Mouse (Mus musculus) hematopoietic stem cell, adult 5-6 weeks (primary cell): ENCODE measurements around the gene Hspd1. TPM values are rescaled to one million over a fixed set of nuclear protein-coding genes. Genes with fewer than 3 reads are reported as not detected.
A peak's percentile ranks its signal among the peaks of the same experiment; 100 is the strongest.
"Not testable (repeated sequence)": the region's sequence is repeated elsewhere in the genome, so short reads cannot be mapped to it uniquely, and the experiment has no call there.

Source experiments
- ATAC-seq, 2 experiments: fragments of 125-278 bp in 1 of 2; replicated peaks in 1 of 2; 2 replicates each; pipeline ENCODE4 v1.8.0; 2016 to 2017; ENCODE audit warnings: inconsistent platforms in 2 of 2, mild to moderate bottlenecking in 2 of 2, moderate number of reproducible peaks in 2 of 2, low read depth in 1 of 2, moderate TSS enrichment in 1 of 2; ENCODE audit not compliant: low FRiP score in 2 of 2, poor library complexity in 2 of 2, severe bottlenecking in 2 of 2, insufficient read depth in 1 of 2, low TSS enrichment in 1 of 2
- total RNA-seq: library from RNA; stranded (forward); fragments of 172-1452, 232-1000 nt; gene quantifications from 2 replicates; pipeline ENCODE4 v1.2.3, GENCODE M21; 2017

The Hspd1 gene
- total RNA-seq, 1 experiment from 2014 or later = 520 TPM

- ATAC-seq = no peak
Observed at GRCm38 (mm10) chr1:55092056-55092455, 4.0 kb upstream of the Hspd1 start.

GRCm38 (mm10) chr1:55089498-55090064 is 1.5 kb upstream of the Hspd1 start:
- ATAC-seq = no peak

DNA sequence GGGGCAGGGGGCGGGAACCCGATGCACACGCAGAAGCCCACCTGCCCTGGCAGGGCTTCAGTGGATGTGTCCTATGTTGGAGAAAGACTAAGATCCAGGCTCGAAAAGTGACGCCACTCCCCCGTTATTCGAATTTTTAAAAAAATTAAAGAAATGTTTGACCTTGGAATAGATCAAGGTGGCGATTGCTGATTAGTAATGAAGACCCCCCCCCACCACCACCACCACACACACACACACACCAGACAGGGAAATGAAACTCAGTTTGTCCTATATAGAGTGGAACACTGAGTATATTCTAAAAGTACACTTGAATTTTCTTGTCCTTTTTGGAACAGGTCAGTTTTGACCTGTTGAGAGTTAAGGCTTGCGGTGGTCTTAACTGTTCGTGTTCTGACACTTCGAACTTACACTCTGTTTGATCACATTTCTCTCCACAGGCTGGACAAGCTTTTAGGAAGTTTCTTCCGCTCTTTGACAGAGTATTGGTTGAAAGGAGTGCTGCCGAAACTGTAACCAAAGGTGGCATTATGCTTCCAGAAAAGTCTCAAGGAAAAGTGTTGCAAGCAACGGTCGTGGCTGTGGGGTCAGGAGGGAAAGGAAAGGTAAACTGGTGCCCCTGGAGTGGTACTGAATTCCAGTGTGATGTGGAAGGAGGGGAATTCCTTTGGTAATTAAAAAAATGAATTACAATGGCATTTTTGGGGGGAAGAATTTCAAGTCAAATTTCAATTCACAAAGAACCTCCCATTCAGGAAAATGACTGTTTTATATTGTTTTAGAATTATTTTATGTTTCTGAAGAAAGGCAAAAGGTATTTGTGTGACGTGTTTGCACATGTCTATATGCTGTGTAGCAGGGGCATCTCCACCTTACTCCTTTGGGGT is 811 bp upstream of the Hspd1 start:
- ATAC-seq = no peak

- peak; percentile 24 to 33 for ATAC-seq
Observed at GRCm38 (mm10) chr1:55087401-55087904, 590 bp downstream of the Hspd1 start.

DNA sequence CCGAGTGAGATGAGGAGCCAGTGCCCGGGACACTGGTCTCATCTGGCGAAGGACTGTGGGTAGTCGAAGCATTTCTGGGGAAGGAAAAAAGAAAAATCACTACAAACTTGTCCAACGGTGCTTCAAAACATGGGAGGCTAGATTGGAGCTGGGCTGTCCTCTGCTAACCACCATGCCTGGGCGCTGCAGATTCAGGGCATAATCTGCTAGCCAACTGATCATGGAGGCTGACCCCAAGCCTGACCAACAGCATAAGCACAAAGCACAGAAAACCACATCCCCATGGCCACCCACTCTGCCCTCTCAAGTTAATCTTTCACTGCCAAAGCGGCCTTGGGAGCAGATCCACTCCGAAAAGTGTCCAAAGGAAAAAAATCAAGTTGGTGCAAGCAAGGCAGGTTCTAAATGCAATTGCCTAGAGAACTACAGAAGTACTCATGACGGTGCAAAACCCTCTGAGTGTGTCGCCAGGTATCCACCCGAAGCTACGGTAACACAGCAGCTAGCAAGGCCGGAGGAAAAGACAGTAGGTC is 1.1 kb downstream of the Hspd1 start:
- no peak; a peak in 1 of 4 replicates for ATAC-seq

DNA sequence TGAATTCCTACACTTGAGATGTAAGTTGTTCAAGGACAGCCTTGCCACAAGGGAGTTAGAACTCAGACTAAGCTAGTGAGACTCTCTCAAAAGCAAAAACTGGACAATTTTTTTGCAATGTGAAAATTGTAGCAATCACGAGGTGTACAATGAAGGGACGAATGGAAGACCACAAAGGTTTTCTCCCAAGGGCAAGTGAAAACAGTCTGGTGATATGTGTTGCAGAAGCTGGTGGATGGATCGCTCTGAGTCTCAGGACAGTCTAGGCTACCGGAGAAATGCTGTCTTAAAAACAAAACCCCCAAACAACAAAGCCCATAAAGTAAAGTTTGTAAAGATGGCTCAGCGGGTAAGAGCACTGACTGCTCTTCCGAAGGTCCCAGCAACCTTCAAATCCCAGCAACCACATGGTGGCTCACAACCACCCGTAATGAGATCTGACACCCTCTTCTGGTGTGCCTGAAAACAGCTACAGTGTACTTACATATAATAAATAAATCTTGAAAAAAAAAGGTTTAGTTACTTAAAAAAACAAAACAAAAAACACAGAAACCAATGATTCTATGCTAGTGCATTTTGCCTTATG is 2.2 kb downstream of the Hspd1 start:
- ATAC-seq = no peak

- no peak; a peak in 1 of 4 replicates for ATAC-seq
Observed at GRCm38 (mm10) chr1:55082106-55082505, 5.9 kb downstream of the Hspd1 start.

DNA sequence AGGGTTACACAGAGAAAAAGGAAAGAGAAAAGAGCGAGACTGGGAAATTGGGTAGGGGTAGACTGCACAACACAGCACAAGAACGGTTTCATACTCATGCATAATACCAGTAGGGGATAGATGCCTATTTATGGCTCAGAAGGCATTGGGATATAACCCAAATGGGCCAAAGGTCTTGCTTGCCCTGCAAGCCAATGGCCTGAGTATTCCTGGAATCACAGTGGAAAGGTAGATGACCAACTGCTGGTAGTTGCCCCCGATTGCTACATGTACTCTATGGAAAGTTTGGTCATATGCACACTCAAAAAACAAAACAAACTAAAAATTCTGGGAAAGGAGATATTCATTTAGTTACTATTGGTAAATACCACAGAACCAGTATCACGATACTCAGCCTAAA is 8.4 kb downstream of the Hspd1 start:
- ATAC-seq = no peak

- ATAC-seq = no peak
Observed at GRCm38 (mm10) chr1:55076849-55077516, 11.1 kb downstream of the Hspd1 start.

DNA sequence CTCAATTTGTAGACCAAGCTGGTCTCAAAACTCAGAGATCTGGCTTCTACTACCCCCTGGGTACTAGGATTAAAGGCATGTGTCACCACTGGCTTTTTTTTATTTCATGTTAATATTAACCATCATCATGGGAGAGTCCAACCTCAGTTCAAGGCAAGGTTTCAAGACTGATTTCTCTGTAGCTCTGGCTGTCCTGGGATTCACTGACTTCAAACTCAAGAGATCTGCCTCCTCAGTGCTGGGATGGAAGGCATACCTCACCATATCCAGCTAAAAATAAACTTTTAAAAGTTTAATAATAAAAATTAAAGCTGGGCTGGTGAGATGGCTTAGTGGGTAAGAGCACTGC is 11.7 kb downstream of the Hspd1 start:
- no peak for ATAC-seq

DNA sequence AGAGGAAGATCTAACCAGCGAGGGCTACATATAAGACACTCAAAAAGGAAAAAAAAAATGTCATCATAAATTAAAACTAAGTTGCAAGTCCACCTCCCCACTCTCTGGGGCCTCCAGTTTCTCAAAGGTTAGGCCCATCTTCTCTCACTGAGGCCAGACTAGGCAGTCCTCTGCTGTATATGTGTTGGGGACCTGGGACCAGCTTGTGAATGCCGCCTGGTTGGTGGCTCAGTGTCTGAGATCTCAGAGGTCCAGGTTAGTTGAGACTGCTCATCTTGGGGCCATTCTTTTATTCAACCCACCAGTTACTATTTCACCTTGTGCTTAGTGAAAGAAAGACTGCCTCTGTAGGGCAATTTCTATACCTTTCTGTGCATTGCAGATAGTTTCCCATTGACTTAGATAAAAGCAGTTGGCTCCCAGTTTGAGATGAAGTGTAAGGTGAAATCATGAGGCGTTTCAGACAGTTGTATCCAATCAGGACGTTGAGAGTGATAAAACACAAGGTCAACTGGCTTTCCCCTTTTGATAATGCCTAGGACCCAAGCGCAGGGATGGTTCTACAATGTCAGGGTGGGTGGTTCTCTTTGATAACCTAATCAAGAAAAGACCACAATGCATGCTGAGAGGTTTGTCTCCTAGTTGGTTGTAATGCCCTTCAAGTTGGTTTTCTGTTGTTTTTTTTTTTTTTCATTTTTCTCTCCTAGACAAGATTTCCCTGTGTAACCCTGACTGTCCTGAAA is 12.2 kb downstream of the Hspd1 start:
- peak in 1 of 2 experiments; percentile 39; a peak in 1 of 4 replicates for ATAC-seq

GRCm38 (mm10) chr1:55074757-55075156 is 13.3 kb downstream of the Hspd1 start:
- ATAC-seq = no peak

GRCm38 (mm10) chr1:55072328-55072727 is 15.7 kb downstream of the Hspd1 start:
- ATAC-seq = not testable (repeated sequence)

DNA sequence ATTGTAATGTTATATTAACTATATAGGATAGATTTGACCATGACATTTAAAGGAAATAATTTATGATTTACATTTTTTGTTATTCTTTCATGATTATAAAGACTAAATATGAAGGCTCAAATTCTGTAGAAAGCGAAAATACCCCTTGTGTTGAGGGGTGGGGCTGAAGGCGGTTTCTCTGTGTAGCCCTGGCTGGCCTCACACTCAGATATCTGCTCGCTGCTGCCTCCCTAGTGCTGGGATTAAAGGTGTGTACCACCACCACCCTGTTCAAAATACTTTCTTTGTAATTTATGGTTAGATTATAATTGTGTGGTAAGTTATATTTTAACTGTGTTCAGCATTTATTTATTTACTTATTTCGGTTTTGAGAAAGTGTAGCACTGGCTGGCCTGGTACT is 26.3 kb downstream of the Hspd1 start:
- no peak for ATAC-seq

GRCm38 (mm10) chr1:55061099-55061498 is 26.9 kb downstream of the Hspd1 start:
- ATAC-seq = no peak

DNA sequence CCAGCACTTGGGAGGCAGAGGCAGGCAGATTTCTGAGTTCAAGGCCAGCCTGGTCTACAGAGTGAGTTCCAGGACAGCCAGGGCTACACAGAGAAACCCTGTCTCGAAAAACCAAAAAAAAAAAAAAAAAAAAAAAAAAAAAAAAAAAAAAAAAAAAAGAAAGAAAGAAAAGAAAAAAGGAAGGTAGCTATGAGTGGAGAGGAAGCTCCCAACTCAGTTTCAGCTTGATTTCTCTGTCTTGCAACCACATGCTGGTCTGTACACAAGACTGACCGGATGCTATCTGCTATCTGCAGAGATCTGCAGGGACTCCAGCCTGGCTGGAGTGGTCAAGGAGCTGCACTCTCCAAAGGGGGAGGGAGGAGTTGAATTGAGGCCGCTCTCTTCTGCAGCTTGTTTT is 29.7 kb downstream of the Hspd1 start:
- not testable (repeated sequence) for ATAC-seq
